Mouse (Mus musculus): ENCODE data around the gene Fcgr3. TPM values are rescaled to one million over a fixed set of nuclear protein-coding genes. Genes with fewer than 3 reads are reported as not detected.

Gene Fcgr3
- total RNA-seq, 1 experiment, result 0.40 TPM

GRCm38 (mm10) chr1:171060392-171060791 is 4.3 kb downstream of the Fcgr3 start:
- in situ Hi-C loops (cut with MboI; ENCODE audit: low sequenced_read_pairs in 2 of 2, unreplicated experiment in 2 of 2), result no loop called here
- Histone ChIP-seq H3K9me3 (ENCODE audit: control insufficient read depth, insufficient read depth, low read depth, low read length) (no peaks in the 10 kb centered on the region), H3K9ac (ENCODE audit: insufficient read depth, low read depth, low read length, poor library complexity, severe bottlenecking) (no peak overlapping the region), H3K4me3 (ENCODE audit: insufficient read depth in 1 of 2, low read depth in 1 of 2, low read length in 2 of 2, poor library complexity in 1 of 2, severe bottlenecking in 1 of 2) (no peak overlapping the region), H3K4me1 (ENCODE audit: control insufficient read depth in 2 of 2, insufficient read depth in 2 of 2, low read length in 2 of 2, poor library complexity in 1 of 2) (no peaks in the 10 kb centered on the region), H3K27ac (ENCODE audit: insufficient read depth, low read depth, low read length, poor library complexity, severe bottlenecking) (no peak overlapping the region), H3K36me3 (ENCODE audit: control insufficient read depth, insufficient read depth, low read length, poor library complexity, severe bottlenecking) (no peaks in the 10 kb centered on the region)
- no peak for TF ChIP-seq MAFK (IDR thresholded peaks at IDR 0.05; ENCODE audit: insufficient read depth, low read depth, low read length)
- no peak for DNase-seq (ENCODE audit: low read depth, low spot score)

- no peaks in the 10 kb centered on the region for H3K9me3 ChIP-seq (ENCODE audit: control insufficient read depth, insufficient read depth, low read depth, low read length)
- no peak overlapping the region for H3K4me3 ChIP-seq (ENCODE audit: insufficient read depth in 1 of 2, low read depth in 1 of 2, low read length in 2 of 2, poor library complexity in 1 of 2, severe bottlenecking in 1 of 2)
- no peaks in the 10 kb centered on the region for H3K36me3 ChIP-seq (ENCODE audit: control insufficient read depth, insufficient read depth, low read length, poor library complexity, severe bottlenecking)
- no peak overlapping the region for H3K27ac ChIP-seq (ENCODE audit: insufficient read depth, low read depth, low read length, poor library complexity, severe bottlenecking)
- no peaks in the 10 kb centered on the region for H3K4me1 ChIP-seq (ENCODE audit: control insufficient read depth in 2 of 2, insufficient read depth in 2 of 2, low read length in 2 of 2, poor library complexity in 1 of 2)
- TF ChIP-seq MAFK (IDR thresholded peaks at IDR 0.05; ENCODE audit: insufficient read depth, low read depth, low read length) (no peak), ZNF384 (IDR thresholded peaks at IDR 0.05; ENCODE audit: low read depth, low read length) (no peak), HCFC1 (IDR thresholded peaks at IDR 0.05; ENCODE audit: borderline replicate concordance, insufficient read depth, low read length) (no peak), CHD2 (IDR thresholded peaks at IDR 0.05; ENCODE audit: low read depth, low read length) (no peak), ZC3H11A (IDR thresholded peaks at IDR 0.05; ENCODE audit: borderline replicate concordance, low read depth, low read length) (no peak)
- DNase-seq (ENCODE audit: low read depth, low spot score), result no peak
- in situ Hi-C loops (cut with MboI; ENCODE audit: low sequenced_read_pairs in 2 of 2, unreplicated experiment in 2 of 2), result no loop called here
- H3K9ac ChIP-seq (ENCODE audit: insufficient read depth, low read depth, low read length, poor library complexity, severe bottlenecking), result no peak overlapping the region
These were observed 5.5 kb downstream of the Fcgr3 start for GRCm38 (mm10) chr1:171059203-171059602.

DNA sequence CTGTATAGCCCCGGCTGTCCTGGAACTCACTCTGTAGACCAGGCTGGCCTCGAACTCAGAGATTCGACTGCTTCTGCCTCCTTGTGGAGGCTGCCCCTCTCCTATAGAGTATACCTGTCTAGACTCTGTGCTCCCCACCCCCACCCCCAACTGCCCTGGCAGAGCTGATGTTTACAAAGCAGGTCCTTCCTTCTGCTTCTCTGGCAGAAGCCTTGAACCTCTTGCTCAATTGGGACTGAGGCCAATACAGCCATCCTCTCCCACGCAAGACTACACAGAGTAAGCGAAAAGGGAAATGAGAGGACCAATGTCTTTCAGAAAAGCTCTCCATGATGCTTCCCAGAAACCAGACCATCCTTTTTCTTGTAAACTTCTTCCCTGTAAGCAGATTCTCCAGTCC is 7.5 kb downstream of the Fcgr3 start:
- Histone ChIP-seq H3K4me1 (ENCODE audit: control insufficient read depth in 2 of 2, insufficient read depth in 2 of 2, low read length in 2 of 2, poor library complexity in 1 of 2) (no peaks in the 10 kb centered on the region), H3K36me3 (ENCODE audit: control insufficient read depth, insufficient read depth, low read length, poor library complexity, severe bottlenecking) (no peaks in the 10 kb centered on the region), H3K9ac (ENCODE audit: insufficient read depth, low read depth, low read length, poor library complexity, severe bottlenecking) (no peak overlapping the region), H3K27ac (ENCODE audit: insufficient read depth, low read depth, low read length, poor library complexity, severe bottlenecking) (no peak overlapping the region), H3K4me3 (ENCODE audit: insufficient read depth in 1 of 2, low read depth in 1 of 2, low read length in 2 of 2, poor library complexity in 1 of 2, severe bottlenecking in 1 of 2) (no peak overlapping the region), H3K9me3 (ENCODE audit: control insufficient read depth, insufficient read depth, low read depth, low read length) (no peaks in the 10 kb centered on the region)
- TF ChIP-seq MAFK (IDR thresholded peaks at IDR 0.05; ENCODE audit: insufficient read depth, low read depth, low read length) (no peak), CHD2 (IDR thresholded peaks at IDR 0.05; ENCODE audit: low read depth, low read length) (no peak), ZC3H11A (IDR thresholded peaks at IDR 0.05; ENCODE audit: borderline replicate concordance, low read depth, low read length) (no peak)
- in situ Hi-C loops (cut with MboI; ENCODE audit: low sequenced_read_pairs in 2 of 2, unreplicated experiment in 2 of 2), result no loop called here
- no peak for DNase-seq (ENCODE audit: low read depth, low spot score)

- Histone ChIP-seq H3K36me3 (ENCODE audit: control insufficient read depth, insufficient read depth, low read length, poor library complexity, severe bottlenecking) (no peaks in the 10 kb centered on the region), H3K4me3 (ENCODE audit: insufficient read depth in 1 of 2, low read depth in 1 of 2, low read length in 2 of 2, poor library complexity in 1 of 2, severe bottlenecking in 1 of 2) (no peak overlapping the region), H3K9me3 (ENCODE audit: control insufficient read depth, insufficient read depth, low read depth, low read length) (no peaks in the 10 kb centered on the region), H3K4me1 (ENCODE audit: control insufficient read depth in 2 of 2, insufficient read depth in 2 of 2, low read length in 2 of 2, poor library complexity in 1 of 2) (no peaks in the 10 kb centered on the region), H3K9ac (ENCODE audit: insufficient read depth, low read depth, low read length, poor library complexity, severe bottlenecking) (no peak overlapping the region), H3K27ac (ENCODE audit: insufficient read depth, low read depth, low read length, poor library complexity, severe bottlenecking) (no peak overlapping the region)
- no peak for TF ChIP-seq MAFK (IDR thresholded peaks at IDR 0.05; ENCODE audit: insufficient read depth, low read depth, low read length)
- TF ChIP-seq HCFC1 (IDR thresholded peaks at IDR 0.05; ENCODE audit: borderline replicate concordance, insufficient read depth, low read length), result no peak
- TF ChIP-seq ZC3H11A (IDR thresholded peaks at IDR 0.05; ENCODE audit: borderline replicate concordance, low read depth, low read length), result no peak
- no peak for TF ChIP-seq CHD2 (IDR thresholded peaks at IDR 0.05; ENCODE audit: low read depth, low read length)
- TF ChIP-seq ZNF384 (IDR thresholded peaks at IDR 0.05; ENCODE audit: low read depth, low read length), result no peak
- in situ Hi-C loops (cut with MboI; ENCODE audit: low sequenced_read_pairs in 2 of 2, unreplicated experiment in 2 of 2), result no loop called here
- DNase-seq (ENCODE audit: low read depth, low spot score), result no peak
These were observed 11.4 kb downstream of the Fcgr3 start for GRCm38 (mm10) chr1:171053305-171053704.

- no peak overlapping the region for H3K4me3 ChIP-seq (ENCODE audit: insufficient read depth in 1 of 2, low read depth in 1 of 2, low read length in 2 of 2, poor library complexity in 1 of 2, severe bottlenecking in 1 of 2)
- no peaks in the 10 kb centered on the region for H3K4me1 ChIP-seq (ENCODE audit: control insufficient read depth in 2 of 2, insufficient read depth in 2 of 2, low read length in 2 of 2, poor library complexity in 1 of 2)
- no peak for TF ChIP-seq HCFC1 (IDR thresholded peaks at IDR 0.05; ENCODE audit: borderline replicate concordance, insufficient read depth, low read length)
- no peak for TF ChIP-seq MAFK (IDR thresholded peaks at IDR 0.05; ENCODE audit: insufficient read depth, low read depth, low read length)
- no peak for TF ChIP-seq CHD2 (IDR thresholded peaks at IDR 0.05; ENCODE audit: low read depth, low read length)
- TF ChIP-seq ZNF384 (IDR thresholded peaks at IDR 0.05; ENCODE audit: low read depth, low read length), result no peak
- TF ChIP-seq ZC3H11A (IDR thresholded peaks at IDR 0.05; ENCODE audit: borderline replicate concordance, low read depth, low read length), result no peak
- in situ Hi-C loops (cut with MboI; ENCODE audit: low sequenced_read_pairs in 2 of 2, unreplicated experiment in 2 of 2), result no loop called here
- no peak for DNase-seq (ENCODE audit: low read depth, low spot score)
- no peak overlapping the region for H3K27ac ChIP-seq (ENCODE audit: insufficient read depth, low read depth, low read length, poor library complexity, severe bottlenecking)
- H3K36me3 ChIP-seq (ENCODE audit: control insufficient read depth, insufficient read depth, low read length, poor library complexity, severe bottlenecking), result no peaks in the 10 kb centered on the region
- no peak overlapping the region for H3K9ac ChIP-seq (ENCODE audit: insufficient read depth, low read depth, low read length, poor library complexity, severe bottlenecking)
- peaks cover 2% of the 10 kb centered on the region; the same call in 1 of the 2 replicates for H3K9me3 ChIP-seq (ENCODE audit: control insufficient read depth, insufficient read depth, low read depth, low read length)
These were observed 14.0 kb downstream of the Fcgr3 start for GRCm38 (mm10) chr1:171050774-171051173.
